Mouse (Mus musculus): ENCODE measurements around the gene Scamp1.
"Not testable (repeated sequence)": the region's sequence is repeated elsewhere in the genome, so short reads cannot be mapped to it uniquely, and the experiment has no call there.

Gene Scamp1

DNA sequence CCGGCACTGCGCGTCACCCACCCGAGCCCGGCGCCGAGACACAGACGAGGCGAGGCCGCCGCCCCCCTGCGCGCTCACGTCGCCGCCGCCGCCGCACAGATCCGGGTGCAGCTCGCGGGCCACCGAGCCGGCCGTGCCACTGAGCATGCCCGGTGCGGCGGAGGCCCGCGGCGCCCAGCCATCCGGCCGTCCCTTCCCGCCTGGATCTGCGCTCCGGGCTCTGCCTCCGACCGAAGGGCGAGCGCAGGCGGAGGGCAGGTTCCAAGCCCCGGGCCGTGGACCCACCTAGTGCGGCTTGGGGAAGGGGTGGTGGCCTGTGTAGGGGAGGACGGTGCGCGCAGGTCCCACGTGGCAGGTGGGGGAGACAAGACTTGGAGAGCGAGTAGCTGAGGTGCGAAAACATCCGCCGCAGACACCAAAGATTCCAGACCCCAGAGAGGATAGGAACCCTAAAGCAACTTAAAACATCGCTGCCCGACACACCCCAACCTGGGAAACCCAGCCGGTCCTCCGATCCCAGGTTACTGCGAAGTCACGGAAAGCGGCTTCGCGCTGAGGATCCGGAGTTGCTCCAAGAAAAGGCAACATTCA, at the start of gene Scamp1:
Scamp1 (minus strand) TSS at position 577 of the 591 bp plus-strand sequence.
- peak; percentile 63 to 68 for DNase-seq

- no peak for DNase-seq
Observed at GRCm38 (mm10) chr13:94330392-94330979, 44.8 kb upstream of the Scamp1 start.

DNA sequence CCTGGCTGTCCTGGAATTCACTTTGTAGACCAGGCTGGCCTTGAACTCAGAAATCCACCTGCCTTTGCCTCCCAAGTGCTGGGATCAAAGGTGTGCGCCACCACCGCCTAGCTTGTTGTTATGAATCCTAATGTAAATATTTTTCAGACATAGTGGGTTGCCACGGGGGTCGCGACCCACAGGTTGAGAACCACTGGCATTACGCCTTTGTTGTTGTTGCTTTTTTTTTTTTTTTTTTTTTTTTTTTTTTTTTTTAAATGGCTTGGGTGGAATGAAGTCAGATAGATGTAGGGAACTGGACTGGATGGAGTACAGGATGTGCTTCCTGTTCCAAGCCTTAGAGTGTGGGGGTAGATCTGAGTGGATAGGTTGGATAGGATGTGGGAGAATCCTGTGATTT, 43.3 kb upstream of the Scamp1 start:
- DNase-seq = not testable (repeated sequence)

DNA sequence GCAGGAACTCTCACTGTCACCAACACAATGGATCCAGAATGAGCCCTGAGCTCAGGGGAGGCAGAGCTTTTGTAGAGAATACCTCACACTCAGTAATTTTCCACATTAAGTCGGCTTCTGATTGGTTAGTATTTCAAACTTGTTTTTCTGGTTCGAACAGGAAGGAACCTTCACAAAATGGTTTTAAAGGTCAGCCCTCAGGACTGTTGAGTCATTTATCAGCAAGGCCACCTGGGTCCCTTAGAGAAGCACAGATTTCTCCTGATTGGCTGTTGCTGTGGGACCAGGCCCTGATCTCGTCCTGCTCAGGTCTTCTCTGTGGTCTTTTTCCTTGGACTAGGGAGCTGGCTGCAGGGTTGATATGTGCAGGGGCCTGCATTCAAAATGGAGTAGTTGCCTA, 42.4 kb upstream of the Scamp1 start:
- no peak for DNase-seq

GRCm38 (mm10) chr13:94322475-94322874, 36.8 kb upstream of the Scamp1 start:
- no peak for DNase-seq

DNA sequence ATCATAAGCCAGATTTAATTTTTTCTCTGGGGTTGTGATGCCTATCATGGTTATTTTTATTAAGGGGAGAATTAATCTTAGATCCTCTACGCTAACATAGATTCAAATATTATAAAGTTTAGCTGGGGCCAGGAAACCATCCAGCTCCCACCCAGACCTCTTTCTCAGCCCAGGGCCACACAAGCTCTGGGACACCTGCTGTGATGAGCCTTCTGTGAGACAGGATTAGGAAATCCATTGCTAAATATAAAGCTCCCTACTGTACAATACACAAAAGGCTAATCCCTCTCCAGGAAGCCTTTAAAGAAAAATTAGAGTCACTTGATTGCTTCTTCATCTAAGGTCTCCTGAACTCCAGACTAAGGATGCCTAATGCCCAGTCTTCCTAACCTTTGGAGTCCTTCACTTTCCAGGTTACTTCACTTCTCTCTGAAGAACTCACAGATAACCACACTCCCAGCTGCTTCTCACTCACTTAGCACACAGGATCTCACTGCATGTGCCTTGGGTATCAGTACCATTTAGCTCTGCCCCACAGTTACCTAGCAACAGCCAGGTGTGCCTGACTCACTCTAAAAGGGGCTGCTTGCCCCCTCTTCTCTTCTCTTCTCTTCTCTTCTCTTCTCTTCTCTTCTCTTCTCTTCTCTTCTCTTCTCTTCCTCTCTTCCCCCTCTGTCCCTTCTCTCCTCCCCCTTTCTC, 35.6 kb upstream of the Scamp1 start:
- no peak for DNase-seq

GRCm38 (mm10) chr13:94316975-94317511, 31.4 kb upstream of the Scamp1 start:
- no peak for DNase-seq

DNA sequence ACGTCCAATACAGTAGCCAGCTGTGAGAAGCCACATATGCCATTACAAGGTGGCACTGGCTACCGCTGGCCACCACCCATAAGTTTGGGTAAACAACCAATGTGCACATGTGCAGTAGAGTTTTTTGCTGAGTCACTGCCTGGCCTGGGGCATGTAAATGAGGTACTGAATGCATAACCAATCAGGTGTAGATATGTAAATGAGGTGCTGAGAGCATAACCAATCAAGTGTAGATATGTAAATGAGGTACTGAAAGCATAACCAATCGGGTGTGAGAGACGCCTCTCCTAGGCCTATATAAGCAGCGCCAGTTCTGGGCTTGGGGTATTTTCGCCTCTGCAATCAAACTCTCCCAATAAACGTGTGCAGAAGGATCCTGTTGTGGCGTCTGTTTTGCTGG, 27.2 kb upstream of the Scamp1 start:
- not testable (repeated sequence) for DNase-seq

DNA sequence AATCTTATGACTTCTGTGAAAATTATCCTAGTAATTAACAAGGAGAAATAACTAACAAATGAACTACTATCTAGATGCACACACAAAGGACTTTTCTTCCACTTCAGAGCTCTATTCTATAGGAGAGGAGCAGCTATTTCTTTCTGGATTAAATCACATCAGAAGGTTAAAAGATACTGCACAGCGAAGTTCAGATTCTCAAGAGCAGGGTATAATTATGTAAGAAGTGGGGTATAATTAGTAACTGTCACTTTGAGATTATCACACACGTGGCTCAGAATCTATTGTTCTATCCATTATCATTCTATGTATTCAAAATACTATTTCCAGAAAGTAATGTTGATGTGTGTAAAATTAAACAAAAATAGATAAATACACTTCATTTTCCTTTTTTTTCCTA, 22.6 kb upstream of the Scamp1 start:
- DNase-seq = no peak

- DNase-seq = no peak
Observed at GRCm38 (mm10) chr13:94307531-94307930, 21.9 kb upstream of the Scamp1 start.

GRCm38 (mm10) chr13:94306968-94307289, 21.3 kb upstream of the Scamp1 start:
- no peak for DNase-seq

DNA sequence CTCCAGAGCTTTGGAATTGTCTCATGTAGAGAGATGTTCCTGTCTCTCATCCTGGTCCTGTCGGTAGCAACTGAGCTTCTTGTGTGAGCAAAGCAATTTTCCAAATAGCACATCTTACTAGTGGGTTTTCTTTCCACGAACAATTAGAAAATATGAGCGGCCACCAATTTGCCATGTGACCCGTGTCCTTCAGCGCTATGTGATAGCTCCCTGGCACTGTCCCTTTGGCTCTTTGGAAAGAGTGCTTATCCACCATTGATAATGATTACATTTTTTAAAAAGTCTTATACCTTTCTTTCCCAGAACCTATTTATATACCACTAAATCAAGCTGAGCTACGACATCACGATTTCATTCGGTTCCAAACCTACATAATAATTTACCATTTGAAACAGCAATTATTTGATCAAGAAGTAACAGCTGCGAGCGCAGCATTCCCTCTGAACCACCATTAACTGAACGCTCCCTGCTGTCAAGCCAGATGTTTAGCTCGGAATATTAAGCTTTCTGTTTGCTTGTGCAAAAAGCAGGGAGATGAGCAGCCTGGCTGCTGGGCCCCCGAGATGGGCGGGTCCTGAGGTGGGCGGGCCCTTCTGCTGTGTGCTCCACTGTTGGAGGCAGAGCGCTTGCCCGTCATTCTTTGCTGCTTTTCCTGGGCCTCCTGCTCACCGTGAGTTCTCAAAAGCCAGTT, 20.8 kb upstream of the Scamp1 start:
- DNase-seq = peak in 1 of 2 experiments; percentile 5

DNA sequence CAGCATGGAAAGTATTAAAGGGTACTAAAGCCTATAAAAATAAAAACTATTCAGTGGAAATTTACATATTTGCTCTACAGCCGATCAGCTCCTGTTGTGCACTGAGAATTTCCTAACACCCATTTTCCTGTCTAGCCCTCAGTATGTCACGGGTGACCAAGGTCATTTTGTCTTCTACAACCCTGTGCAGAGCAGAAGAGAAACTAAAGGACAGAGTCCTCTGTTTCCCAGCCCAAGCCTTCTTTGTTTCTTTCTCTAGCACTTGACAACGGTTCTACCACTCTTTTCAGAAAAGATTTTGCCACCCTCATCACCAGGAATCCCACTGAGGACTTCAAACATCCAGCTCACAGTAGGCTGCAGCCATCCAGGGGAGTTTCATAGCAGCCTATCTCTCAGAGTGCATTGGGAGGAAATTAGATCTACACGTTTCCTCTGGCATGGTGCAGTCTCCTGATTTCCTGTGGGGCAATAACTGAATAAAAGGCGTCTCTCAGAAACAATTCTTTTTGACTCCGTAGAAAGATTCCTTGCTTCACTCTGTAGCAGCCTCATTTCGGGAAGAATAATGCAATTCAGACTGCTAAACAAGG, 15.4 kb upstream of the Scamp1 start:
- DNase-seq = no peak

- DNase-seq = no peak
Observed at GRCm38 (mm10) chr13:94300232-94300631, 14.6 kb upstream of the Scamp1 start.

DNA sequence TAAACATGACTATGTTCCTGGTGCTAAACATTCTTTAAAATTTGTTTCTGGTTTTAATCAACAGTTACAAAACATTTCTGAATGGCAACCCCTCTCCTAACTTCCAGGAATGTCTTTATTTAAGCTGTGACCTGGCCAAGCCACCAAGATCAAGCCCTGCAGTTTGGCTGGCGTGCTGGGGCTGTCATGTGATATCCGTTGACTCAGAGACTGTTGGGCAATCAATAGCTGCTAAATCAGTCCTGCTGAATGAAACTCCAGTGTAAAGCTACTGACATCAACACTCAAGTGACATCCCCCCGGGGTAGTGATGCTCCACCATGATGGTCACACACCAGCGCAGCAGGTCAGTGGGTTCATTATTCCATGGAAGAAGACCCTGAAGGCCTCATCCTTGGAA, 12.7 kb upstream of the Scamp1 start:
- DNase-seq = no peak

- no peak for DNase-seq
Observed at GRCm38 (mm10) chr13:94296371-94296770, 10.7 kb upstream of the Scamp1 start.

GRCm38 (mm10) chr13:94295922-94296321, 10.3 kb upstream of the Scamp1 start:
- DNase-seq = no peak

DNA sequence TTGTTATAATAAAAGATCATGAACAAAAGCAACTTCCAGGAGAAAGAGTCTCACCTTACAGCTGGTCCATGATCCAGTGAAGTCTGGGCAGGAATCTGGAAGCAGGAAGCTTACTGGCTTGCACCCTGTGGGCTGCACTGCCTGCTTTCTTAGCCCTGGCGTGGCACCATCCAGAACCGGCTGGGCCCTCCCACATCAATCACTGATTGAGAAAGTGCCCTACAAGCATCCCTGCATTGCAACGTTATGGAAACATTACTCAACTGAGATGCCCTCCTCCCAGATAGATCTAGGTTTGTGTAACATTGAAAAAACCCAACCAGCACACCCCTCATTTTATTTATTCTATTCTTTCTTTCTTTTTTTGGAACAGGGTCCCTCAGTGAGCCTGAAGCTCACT, 9.2 kb upstream of the Scamp1 start:
- DNase-seq = no peak

- DNase-seq = no peak
Observed at GRCm38 (mm10) chr13:94293911-94294310, 8.3 kb upstream of the Scamp1 start.

DNA sequence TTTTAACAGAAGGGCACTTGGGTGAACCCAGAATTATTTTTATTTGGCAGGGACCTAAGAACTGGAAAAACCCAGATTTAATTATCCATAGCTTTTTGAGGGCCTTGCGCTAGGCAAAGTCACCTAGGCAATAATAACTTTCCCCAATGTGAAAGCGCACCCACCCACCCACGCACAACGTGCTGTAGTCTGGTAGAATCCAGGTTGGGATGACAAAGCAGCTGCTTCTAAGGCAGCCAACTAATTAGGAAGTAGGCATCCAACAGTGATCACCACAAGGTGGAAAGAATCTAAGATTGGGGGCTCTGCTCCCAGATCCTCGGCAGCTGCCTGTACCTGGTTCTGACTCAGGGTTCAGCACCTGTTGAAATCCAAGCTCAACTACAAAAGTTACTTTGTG, 538 bp upstream of the Scamp1 start:
- no peak for DNase-seq

DNA sequence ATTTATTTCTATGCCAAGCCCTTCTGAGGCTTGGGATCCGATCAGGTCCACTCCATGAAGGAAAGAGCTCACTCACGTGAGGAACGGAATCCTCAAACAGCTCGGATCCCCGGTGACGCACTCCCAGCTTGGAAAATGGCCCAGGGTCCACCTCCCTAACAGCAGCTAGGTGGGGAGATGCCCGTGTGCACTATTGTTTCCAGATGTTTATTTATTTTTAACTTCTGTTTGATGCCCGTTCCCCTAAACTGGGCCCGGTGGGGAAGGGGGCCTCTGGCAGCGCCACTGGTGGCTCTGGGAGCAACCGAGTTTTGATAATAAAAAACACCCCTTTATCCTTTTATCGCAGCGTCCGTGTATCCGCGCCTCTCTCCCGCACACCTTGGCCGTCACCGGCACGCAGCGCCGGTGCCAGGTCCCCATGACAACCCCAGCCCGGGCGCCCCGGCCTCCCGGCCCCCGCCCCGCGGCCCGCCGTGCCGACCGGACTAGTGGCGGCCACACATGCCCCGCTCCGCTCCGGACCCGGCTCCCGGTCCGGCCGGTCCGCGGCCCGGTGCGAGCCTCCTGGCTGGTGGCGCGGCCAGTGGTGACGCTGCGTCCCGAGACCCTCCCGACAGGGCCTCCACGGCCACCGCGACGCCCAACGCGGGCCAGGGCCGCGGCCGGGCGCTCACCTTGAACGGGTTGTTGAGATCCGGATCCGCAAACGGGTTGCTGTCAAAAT, 951 bp downstream of the Scamp1 start:
- peak in 1 of 2 experiments; percentile 9 for DNase-seq

- no peak for DNase-seq
Observed at GRCm38 (mm10) chr13:94279420-94279819, 6.2 kb downstream of the Scamp1 start.

DNA sequence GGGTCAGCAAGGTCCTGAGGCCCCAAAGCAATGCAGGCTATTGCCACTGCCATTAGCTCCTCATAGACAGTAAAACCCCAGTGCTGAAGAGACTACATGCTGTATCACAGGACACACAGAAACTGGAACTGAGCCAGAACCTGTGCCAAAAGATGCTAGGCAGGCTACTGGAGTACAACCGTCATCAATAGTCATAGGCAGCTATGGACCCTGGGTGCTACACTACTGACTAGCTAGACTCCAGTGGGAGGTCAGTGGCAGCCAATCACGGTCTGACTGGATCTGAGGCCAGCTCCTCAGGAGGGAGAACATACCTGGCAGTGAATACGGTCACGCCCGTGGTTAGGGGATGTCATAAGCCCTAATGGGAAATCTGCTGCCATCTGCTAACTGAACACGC, 14.4 kb downstream of the Scamp1 start:
- DNase-seq = no peak
